In genomic region chr1:78907991-78908390, GRCm38 (mm10) we compare ENCODE assay signal across 13 mouse cellular contexts.
DNase-seq lines count a peak whose midpoint lies in the region; ATAC-seq lines count a peak whose summit lies in the region.
"Had no signal": no experiment of that assay in that cellular context is flagged by ENCODE, and none has a peak within 500 bp of the region (broad histone marks: within the 10 kb centered on the region; RNA-seq: fewer than 3 reads in every experiment).

No protein-coding gene starts in this region.

- H3K36me3 ChIP-seq in heart, embryonic 15.5 days = no peaks in the 10 kb centered on the region
- no peaks in the 10 kb centered on the region for H3K36me3 ChIP-seq in midbrain, embryonic 11.5 days (ENCODE audit: control insufficient read depth, insufficient read depth, low read length)
- H3K36me3 ChIP-seq: forebrain, embryonic 10.5 days; heart, embryonic 10.5 days had no signal

- 0 out of 2 replicates have a peak, but pooled peaks cover 3% of the 10 kb centered on the region for H3K4me1 ChIP-seq in heart, embryonic 15.5 days (replicated peaks)
- H3K4me1 ChIP-seq in midbrain, embryonic 11.5 days (ENCODE audit: control insufficient read depth, insufficient read depth, low read length) = peaks cover 5% of the 10 kb centered on the region; the same call in 1 of the 2 replicates
- H3K4me1 ChIP-seq: heart, embryonic 10.5 days; megakaryocyte, embryonic 14.5 days had no signal

- no peaks in the 10 kb centered on the region for H3K9me3 ChIP-seq in heart, embryonic 15.5 days (replicated peaks)
- H3K9me3 ChIP-seq in midbrain, embryonic 11.5 days (ENCODE audit: control insufficient read depth, low read length) = no peaks in the 10 kb centered on the region
- H3K9me3 ChIP-seq: forebrain, embryonic 10.5 days; heart, embryonic 10.5 days had no signal

- WGBS in heart, embryonic 15.5 days = 48% methylated on average over 5 of the region's 5 CpGs
- 29% methylated on average over 5 of the region's 5 CpGs for WGBS in midbrain, embryonic 11.5 days

- no peak overlapping the region for H3K27ac ChIP-seq in heart, embryonic 15.5 days
- H3K27ac ChIP-seq in midbrain, embryonic 11.5 days (ENCODE audit: low read depth, low read length) = no peak overlapping the region
- H3K27ac ChIP-seq: forebrain, embryonic 10.5 days; heart, embryonic 10.5 days had no signal

- DNase-seq in heart, adult 11 months = no peak
- peak; percentile 10 for DNase-seq in brain, adult 2 months (ENCODE audit: low read depth, low spot score)
- peak; percentile 21 for DNase-seq in kidney, adult 18-20 months
- no peak for DNase-seq in midbrain, embryonic 11.5 days (ENCODE audit: low spot score, missing footprints)
- no peak for DNase-seq in right cerebral cortex, adult 18-20 months
- DNase-seq in layer of hippocampus, adult 9-11 months = no peak
- DNase-seq: B cell, adult 2 months; cerebellum, adult 11 months had no signal

- no peaks in the 10 kb centered on the region for H3K27me3 ChIP-seq in heart, embryonic 15.5 days
- no peaks in the 10 kb centered on the region for H3K27me3 ChIP-seq in midbrain, embryonic 11.5 days (ENCODE audit: control insufficient read depth, insufficient read depth, low read length)
- H3K27me3 ChIP-seq: megakaryocyte, embryonic 14.5 days had no signal

- ATAC-seq in heart, embryonic 15.5 days (replicated peaks; ENCODE audit: insufficient number of reproducible peaks, insufficient read depth, low FRiP score, low read depth) = 0 out of 2 replicates have a peak, but pooled peaks have one; percentile 43
- ATAC-seq in midbrain, embryonic 11.5 days (ENCODE audit: low FRiP score) = peak; percentile 63
- no peak for ATAC-seq in activated CD4-positive, CD25-positive, alpha-beta regulatory T cell, adult 4 months

- no peak overlapping the region for H3K4me3 ChIP-seq in heart, embryonic 15.5 days
- H3K4me3 ChIP-seq in midbrain, embryonic 11.5 days (ENCODE audit: low read depth, low read length) = no peak overlapping the region
- H3K4me3 ChIP-seq: forebrain, embryonic 10.5 days; heart, embryonic 10.5 days; megakaryocyte, embryonic 14.5 days had no signal

- H3K9ac ChIP-seq in heart, embryonic 15.5 days = no peak overlapping the region
- no peak overlapping the region for H3K9ac ChIP-seq in midbrain, embryonic 11.5 days (ENCODE audit: low read length)

- H3K4me2 ChIP-seq in heart, embryonic 15.5 days = no peak overlapping the region
- no peak overlapping the region for H3K4me2 ChIP-seq in midbrain, embryonic 11.5 days

Comparison
In these comparisons a context has a peak if more than half of its experiments do, and no peak if none do; other contexts are left out.
1. DNase-seq: peak in brain, adult 2 months (single experiment) and kidney, adult 18-20 months (single experiment); none in heart, adult 11 months (single experiment), midbrain, embryonic 11.5 days (single experiment), right cerebral cortex, adult 18-20 months (single experiment) and layer of hippocampus, adult 9-11 months (single experiment).